Mouse (Mus musculus): Measurements from ENCODE around the gene 4930404H24Rik.

Gene 4930404H24Rik

DNA sequence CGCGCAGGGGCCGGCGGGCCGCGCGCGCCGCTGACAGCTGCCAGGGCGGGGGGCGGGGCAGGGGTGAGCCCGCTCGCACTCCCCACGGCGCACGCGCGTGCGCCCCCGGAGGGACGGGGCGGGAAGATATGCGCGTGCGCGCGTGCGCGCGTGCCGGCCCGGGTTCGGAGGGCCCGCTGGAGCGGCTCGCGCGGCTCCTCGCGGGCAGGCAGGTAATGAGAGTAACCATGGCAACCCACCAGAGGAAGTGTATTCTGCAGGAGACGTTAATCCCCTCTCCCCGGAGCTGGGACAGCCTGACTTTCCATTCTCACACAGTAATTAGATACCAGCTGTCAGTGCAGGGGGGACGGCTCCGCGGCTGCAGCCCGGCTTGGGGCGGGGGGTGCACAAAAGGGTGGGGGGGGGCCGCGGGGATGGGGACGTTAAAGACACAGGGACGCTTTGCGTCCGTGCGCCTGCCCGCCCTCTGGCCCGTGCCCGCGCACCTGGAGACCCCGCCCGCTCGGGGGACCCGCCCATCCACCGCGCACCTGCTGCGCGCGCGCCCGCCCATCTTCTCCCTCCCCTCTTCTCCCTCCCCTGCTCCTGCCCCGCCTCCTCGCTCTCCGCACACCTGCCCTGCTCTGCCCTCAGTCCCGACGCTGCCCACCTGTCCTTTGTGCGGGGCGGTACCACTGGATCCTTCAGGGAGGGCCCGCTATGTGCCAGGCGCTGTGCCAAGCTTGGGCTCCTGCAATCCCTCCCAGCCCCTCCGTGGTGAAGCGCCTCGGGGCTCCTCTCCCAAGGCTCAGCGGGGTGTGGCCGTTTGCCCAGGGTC lies at the start of gene 4930404H24Rik:
Gene 4930404H24Rik, plus strand, starts transcription at position 218 of the 820 bp plus-strand sequence.
- peak; percentile 55 to 85 for DNase-seq (ENCODE audit: low spot score in 2 of 2)

DNA sequence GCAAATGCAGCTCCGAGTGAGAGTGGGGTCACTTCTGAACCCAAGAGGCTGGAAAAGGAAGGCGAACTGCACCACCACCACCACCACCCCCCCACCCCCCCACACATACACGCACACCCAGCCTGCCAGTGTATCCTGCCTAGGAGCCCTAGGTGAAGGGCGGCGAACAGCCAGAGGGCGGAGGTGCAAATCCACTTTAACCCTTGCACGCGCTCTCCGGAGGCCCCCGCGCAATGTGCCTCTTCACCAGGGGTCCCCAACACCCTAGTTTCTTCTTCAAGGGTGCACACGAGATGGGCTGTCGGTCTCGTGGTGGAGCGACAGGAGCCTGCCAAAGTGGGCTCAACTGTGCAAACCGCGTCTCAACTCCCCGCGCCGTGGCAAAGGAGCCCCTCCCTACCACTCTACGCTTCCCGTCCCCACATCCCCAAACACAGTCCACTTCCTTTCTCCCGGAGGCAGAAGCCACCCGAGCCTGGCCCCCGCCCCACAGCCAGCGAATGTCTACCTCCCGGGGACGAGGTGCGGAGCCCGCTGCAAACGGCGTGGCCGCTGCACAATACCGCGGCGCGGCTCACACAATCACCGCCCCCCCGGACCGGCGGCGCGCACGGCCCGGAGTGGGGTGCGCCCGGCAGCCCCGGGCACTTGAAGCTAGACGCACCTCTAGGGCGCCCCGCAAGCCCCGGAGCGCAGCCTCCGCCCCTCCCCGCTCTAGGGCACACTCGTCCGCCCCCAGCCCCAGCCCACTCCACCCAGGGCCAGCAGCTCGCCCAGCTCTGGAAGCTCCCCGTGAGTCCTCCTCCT lies 49.0 kb upstream of the 4930404H24Rik start:
- peak in 1 of 2 experiments; percentile 32 for DNase-seq (ENCODE audit: low spot score in 2 of 2)

DNA sequence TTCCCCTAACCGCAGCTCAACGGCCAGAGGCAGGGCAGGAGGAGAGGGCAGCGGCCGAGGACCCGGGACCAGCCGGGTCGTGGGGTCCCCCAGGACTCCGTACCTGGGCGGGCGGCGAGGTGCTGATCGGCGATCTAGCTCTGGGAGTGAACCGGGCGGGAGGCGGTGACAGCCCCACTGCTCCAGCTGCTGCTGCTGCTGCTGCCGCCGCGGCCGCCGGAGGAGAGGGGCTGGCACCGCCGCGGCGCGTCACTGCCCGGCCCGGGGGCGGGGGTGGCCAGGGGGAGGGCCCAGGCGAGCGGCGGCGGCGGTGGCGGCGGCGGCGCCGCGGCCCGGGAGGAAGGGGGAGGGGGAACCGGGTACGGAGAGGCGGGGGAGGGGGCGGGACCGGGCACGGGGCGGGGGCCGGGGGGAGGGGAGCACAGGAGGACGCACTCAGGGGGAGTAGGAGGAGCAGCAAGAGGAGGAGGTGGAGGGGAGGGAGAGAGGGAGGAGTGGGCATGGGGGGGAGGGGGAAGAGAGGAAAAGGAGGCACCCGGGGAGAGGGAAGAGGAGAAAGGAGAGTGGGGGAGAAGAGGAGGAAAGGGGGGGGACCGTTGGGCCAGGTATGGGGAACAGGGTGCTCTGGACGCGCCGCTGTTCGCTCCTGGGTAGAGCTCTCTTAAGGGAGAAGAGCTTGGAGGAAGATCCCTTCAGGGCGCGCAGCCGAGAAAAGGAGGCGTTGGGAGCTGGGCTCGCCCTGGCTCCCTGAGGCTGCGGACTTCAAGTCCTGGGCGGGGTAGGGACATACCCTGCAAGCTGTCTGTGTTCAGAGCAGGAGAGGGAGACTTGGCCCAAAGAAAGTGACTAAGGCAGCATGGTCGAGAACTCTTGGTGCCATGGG lies 48.1 kb upstream of the 4930404H24Rik start:
- peak in 1 of 2 experiments; percentile 58 for DNase-seq (ENCODE audit: low spot score in 2 of 2)

DNA sequence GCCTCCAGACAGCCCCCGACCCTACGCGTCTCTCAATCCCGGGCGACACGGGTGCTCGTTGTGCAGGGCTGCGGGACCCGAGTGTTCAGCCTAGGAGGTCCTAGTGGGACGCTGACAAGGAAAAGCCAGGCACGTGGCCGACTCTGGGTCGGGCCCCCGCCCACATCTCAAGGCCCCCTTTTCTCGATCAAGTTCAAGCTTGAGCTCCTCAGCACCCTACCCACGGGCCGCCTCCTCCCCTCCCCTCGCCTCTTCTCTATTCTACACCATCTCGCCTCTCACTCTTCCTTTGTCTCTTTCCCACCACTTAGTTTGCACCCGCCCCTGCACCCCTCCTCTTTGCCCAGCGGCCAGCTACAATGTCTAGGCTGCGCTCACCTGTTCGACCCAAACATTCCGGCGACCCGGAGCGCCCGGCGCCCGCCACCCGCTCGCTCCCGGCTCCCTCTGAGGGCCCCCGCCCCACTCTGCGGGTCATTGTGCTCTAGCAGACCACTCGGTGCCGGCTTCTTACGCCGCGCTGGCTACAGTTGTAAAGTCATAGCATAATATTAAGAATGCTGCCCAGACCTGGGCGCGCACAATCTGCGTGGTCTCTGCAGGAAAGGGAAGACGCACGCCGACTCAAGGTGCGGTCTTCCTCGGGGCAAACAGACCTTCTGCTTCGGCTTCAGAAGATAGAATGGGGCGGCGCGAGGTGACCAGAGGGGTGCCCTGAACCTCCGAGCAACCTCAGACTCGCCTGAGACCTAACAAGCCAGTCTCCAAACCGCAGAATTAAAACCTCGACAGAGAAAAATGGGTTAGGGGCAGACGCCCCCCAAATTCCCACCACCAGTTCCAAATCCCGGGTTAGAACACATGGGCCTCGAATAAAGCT lies 47.2 kb upstream of the 4930404H24Rik start:
- peak in 1 of 2 experiments; percentile 41 for DNase-seq (ENCODE audit: low spot score in 2 of 2)

DNA sequence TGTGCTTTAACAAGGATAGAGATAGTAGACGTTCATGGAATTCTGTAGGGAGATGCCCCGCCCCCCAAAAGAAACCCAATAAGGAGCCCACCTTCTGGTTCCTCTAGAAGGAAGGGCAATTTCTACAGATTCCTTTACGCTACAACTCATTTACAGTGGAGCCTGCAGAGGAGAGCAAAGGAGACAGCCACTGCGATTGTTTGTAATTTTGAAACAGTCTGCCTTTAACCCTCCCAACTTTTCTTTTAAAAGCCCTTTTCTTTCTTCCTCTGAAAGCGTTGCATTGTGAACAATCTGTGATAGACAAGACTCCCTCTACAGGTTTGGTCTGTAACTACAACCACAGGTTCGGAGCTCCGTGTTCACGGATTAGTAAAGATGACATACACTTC lies 46.6 kb upstream of the 4930404H24Rik start:
- peak in 1 of 2 experiments; percentile 49 for DNase-seq (ENCODE audit: low spot score in 2 of 2)

DNA sequence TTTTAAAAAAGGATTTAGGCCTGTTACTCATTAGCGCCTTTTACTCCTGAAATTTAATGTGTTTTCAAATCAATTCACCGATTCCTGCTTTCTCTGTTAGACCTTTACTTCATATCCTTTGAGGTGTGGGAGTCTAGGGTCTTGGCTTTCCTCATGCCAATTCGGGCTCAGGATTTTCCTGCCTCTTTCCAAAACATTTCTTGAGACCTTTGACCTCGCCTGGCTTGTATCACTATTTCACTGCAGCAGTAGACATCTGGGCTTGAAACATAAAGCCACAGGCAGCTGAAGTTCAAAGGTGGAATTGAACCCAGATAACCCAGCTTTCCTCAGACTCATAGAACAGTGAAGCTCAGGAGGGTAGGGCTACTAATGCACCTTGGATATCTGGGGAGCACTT lies 46.1 kb upstream of the 4930404H24Rik start:
- DNase-seq (ENCODE audit: low spot score in 2 of 2): no peak

DNA sequence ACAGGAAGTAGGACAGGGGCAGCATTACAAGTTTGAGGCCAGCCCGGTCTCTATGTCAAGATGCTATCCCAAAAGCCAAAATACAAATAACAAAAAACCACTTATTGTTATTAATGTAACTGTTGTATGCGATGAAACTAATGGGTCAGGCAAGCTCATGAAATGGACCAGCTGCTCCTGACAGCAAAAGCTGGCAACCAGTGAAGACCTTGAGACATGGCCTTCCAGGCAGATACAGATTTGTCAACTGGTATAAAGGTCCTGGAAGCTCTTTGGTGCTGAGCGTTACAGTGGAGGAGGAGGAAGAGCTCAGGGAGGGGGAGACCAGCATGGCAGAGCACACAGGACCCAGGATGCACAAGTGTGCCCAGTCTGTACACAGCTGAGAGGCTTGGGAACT lies 44.9 kb upstream of the 4930404H24Rik start:
- DNase-seq (ENCODE audit: low spot score in 2 of 2): no peak

DNA sequence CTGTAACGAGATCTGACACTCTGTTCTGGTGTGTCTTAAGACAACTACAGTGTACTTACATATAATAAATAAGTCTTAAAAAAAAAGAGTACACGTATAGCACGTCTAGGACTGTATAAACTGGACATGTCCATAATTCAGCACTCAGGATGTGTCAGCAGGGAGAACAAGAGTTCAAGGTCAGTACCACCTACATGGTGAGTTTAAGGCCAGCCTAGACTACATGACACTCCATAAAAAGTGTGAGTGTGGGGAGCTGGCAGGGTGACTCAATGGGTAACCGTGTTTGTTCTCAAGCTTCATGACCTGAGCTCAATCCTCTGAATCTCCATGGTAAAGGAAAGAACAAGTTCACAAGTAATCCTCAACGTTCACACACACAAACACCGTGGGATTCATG lies 44.1 kb upstream of the 4930404H24Rik start:
- no peak for DNase-seq (ENCODE audit: low spot score in 2 of 2)

DNA sequence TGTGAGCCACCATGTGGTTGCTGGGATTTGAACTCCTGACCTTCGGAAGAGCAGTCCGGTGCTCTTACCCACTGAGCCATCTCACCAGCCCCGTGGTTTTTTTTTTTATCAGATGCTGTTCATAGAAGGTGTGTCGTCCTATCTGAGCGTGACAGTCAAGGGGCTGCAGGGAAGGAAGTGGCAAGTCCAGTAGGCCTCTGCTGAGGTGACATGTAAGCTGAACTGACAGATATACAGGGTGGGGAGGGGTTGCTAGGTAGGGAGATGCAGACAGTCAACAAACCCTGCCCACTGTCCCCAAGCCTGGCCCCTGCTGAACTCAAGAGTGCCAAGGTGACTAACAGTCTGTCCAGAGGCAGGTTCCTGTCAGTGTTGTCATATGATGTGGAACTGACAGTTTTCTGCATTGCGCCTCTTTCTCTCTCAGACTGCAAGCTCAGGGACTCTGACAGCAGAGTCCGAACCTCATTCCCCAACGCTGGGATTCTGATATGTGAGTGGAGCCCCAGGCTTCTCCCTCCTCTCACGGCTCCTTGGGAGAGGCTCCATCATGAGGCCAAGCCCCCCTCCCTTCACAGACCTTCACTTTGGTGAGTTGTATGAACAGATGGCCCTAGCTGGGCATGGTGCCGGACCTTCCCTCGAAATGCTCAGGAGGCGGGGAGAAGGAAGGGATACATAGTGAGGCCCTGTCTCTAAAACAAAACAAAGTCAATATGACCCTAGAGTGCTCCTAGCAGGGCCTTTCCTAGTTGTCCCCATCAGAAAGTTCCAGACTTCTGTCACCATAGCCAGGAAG lies 38.4 kb upstream of the 4930404H24Rik start:
- peak in 1 of 2 experiments; percentile 46 for DNase-seq (ENCODE audit: low spot score in 2 of 2)

DNA sequence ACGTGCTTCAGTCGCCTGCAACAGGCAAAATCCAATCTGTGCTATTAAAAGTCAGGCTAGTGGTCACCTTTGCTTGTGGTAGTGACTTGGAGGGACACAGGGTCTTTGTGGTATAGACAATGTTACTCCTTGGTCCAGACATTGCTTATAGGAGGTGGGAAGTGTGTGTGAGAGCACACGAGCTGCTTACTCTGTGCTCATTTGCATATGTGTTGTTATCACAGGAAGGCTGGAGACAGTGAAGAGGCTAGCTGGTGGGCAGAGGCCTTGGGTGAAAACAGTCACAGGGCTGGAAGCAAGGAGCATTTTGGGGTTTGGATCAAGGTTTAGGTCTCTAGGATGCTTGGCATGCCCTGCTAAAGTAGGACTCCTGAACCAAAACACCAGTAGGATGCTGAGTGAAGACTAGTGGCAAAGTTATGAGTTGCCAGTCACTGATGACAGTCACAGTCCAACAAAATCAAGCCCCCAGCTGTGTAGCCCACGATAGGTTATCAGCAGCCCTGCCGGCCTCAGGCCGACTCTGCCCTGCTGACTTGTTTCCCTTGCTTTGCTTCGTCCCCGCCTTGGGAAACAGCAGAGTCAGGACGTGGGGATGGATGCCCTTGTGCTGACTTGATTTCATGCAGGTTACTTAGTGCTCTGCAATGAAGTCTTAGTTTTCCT lies 37.6 kb upstream of the 4930404H24Rik start:
- DNase-seq (ENCODE audit: low spot score in 2 of 2): no peak

DNA sequence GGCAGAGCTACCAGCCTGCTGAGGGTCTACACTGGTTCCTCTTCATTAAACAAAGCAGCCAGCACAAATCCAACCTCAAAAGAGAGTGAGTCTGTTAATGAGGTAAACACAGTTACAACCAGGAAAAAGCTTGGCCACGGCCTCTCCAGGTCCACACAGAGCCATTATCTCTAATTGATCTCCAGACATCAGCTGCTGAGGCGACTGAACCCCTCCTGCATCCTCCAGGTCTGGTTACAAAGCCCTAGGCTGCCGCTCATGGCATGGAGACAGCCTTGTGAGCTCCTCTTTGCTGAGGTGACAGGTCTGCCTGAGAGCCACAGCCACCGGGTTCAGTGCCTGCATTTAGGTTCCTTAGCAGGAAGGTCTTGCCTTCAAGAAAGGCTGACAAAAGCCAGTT lies 35.1 kb upstream of the 4930404H24Rik start:
- no peak for DNase-seq (ENCODE audit: low spot score in 2 of 2)

DNA sequence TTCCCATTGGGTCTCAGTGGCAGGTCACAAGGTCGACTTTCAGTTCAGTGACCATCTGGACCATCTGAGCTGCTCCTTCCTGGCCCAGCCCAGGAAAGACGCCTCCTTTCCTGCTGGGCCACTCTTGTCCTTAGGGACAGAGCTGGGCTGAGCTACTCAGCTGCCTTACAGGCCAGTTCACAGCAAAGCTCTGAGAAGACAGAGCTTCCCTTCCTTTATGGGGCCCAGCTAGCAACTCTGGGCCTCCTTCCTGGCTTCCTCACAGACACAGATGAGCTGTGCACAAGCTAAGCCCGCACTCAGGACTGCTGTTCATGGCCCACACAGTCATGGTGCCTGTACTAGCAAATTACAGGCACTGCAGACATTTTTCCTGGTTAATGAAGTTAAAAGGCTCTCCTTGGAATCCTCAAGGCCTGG lies 34.6 kb upstream of the 4930404H24Rik start:
- no peak for DNase-seq (ENCODE audit: low spot score in 2 of 2)

DNA sequence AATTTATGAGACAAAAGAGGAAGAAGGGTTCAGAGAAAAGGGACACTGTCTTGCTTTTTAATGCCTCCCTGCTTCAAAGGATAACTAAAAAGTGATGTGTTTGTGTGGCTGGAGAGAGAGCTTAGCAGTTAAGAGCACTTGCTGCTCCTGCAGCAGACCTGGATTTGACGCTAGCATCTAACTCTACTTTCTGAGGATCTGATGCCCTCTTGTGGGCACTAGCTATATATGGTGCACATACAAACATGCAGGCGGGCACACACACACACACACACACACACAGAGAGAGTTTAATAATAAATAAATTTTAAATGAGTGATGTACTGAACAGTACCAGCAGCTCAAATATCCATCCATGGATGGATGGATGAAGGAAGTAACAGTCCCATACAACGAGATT lies 29.3 kb upstream of the 4930404H24Rik start:
- no peak for DNase-seq (ENCODE audit: low spot score in 2 of 2)

DNA sequence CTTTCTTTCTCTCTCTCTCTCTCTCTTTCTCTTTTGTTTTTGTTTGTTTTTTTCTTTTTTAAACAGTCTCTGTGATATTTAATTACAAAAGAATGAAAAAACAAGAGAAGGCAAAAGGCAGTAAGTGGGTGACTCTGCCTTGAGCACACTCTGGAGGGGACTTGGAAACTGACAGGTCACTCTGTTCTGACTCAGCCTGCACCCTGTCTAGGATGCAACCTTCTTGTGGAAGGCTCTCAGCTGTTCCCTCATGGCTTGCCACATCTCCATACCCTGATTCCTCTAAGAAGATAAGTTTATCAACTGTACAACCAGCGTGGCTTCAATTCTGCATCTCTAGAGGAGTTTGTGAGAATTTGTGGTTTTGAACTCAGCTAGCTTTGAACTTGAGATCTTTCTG lies 25.2 kb upstream of the 4930404H24Rik start:
- no peak for DNase-seq (ENCODE audit: low spot score in 2 of 2)

DNA sequence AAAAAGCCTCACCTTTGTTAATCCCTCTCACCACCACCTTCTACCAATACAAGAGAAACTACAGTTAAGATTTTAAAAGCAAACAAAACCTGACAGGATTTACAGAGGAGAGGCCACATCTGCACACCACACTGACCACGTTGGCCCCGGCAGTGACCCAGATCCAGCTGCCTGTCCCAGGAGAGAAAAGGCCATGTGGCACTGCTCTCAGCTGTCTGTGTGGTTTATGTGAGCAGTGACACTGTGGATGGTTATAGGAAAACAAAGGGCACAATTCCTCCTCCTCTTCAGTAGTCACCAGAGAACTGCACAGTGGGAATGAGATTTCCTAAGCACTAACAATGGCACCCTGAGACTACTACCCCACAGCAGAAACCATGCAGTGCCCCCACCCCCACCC lies 23.3 kb upstream of the 4930404H24Rik start:
- no peak for DNase-seq (ENCODE audit: low spot score in 2 of 2)

DNA sequence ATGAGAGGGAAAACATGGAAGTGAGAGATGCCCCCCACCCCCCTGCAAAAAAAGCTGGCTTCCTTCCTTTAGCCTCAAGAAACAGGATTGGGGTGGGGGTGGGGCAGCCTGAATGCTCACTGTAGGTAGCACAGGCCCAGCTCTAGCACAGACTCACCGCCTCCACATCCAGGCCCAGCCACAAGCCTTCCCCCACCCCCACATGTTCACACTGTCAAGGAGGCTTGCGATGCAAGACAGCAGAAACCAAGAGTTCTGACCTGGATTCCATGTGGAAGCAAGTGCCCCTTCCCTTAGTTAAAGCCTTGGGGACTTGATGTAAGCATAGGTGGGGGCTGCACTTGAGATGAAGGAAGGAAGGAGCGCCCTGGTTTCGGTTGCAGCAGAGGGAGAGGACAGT lies 22.8 kb upstream of the 4930404H24Rik start:
- no peak for DNase-seq (ENCODE audit: low spot score in 2 of 2)

DNA sequence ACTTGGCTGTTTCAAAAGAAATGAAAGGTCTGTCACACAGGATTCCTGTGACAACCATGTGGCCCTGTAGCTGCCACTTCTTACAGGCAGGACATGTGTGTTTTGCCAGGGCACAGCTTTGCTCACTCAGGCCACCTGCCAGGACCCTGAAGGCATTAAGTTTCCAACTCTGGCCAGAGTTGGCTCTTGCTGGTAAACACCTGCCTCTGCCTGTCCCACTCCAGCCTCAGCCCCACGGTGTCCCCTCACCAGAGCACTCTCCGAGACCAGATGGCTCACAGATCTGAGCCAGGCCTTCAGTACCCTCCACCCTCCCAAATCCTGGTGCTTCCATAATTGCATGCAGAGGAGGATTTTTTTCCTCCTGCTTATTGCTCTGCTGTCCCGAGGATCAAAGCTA lies 21.6 kb upstream of the 4930404H24Rik start:
- DNase-seq (ENCODE audit: low spot score in 2 of 2): peak in 1 of 2 experiments; percentile 57

DNA sequence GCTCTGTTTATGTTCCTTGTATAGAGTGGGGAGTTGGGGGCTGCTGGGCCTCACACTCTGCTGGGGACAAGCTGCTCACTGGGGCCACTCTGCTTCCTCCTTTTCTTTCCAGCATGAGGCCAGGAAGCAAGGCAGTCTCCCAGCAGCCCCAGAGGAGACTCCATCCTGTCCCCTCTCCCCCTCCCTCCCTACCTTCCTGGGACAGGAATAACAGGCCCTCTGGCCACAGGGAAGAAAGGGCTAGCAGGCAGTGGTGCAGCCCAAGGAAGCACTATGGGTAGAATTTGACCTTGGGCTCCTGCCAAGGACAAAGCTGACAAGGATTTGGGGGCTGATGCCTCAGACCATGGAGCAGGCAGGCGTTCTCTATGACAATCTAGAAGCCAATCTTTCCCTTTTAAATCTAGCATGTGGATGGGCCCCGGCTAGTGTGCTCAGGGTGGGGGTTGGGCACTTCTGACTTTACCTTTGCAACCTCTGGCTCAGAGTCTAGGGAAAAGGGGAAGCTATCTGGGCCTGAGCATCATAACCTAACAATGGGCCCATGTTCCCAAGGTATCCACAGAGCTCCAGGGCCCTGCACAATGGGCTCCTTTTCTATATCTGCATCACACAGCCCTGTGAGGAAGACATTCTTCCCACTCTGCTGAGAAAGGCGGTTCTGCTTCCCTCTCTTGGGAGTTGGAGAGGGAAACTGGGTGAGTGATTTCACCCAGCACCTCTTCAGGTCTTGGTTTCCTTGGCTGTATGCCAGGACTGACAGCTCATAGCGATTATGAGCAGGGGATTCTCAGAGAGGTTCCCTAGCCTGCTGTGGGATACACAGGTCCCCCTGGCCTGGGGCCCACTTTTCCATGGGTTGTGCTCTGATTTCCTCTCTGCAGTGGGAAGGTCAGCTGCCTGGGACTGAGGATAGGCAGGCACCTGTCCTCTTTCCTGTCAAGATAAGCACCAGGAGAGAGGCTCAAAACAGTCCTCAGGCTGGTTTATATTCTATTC lies 17.2 kb upstream of the 4930404H24Rik start:
- no peak for DNase-seq (ENCODE audit: low spot score in 2 of 2)
